Mouse (Mus musculus): ENCODE measurements around the gene Ppard. TPM values are rescaled to one million over a fixed set of nuclear protein-coding genes. Genes with fewer than 3 reads are reported as not detected.

Ppard gene
- polyA plus RNA-seq, 1 experiment from 2014 or later: 1.2 TPM

- WGBS: 91% methylated on average over 5 of the region's 5 CpGs
- Histone ChIP-seq H3K9ac (replicated peaks; ENCODE audit: low read length) (no peak overlapping the region), H3K9me3 (ENCODE audit: control insufficient read depth, low read length) (no peaks in the 10 kb centered on the region), H3K27me3 (ENCODE audit: control insufficient read depth, insufficient read depth, low read length) (no peaks in the 10 kb centered on the region), H3K4me1 (ENCODE audit: control insufficient read depth, insufficient read depth, low read length) (no peaks in the 10 kb centered on the region), H3K36me3 (ENCODE audit: control insufficient read depth, insufficient read depth, low read length) (no peaks in the 10 kb centered on the region), H3K4me2 (ENCODE audit: low read length) (no peak overlapping the region), H3K27ac (replicated peaks; ENCODE audit: low read depth, low read length) (no peak overlapping the region), H3K4me3 (replicated peaks; ENCODE audit: low read depth, low read length) (no peak overlapping the region)
- no peak for ATAC-seq (ENCODE audit: low FRiP score, low TSS enrichment)
- DNase-seq: no peak
Observed at GRCm38 (mm10) chr17:28267251-28267650, 34.8 kb downstream of the Ppard start.

DNA sequence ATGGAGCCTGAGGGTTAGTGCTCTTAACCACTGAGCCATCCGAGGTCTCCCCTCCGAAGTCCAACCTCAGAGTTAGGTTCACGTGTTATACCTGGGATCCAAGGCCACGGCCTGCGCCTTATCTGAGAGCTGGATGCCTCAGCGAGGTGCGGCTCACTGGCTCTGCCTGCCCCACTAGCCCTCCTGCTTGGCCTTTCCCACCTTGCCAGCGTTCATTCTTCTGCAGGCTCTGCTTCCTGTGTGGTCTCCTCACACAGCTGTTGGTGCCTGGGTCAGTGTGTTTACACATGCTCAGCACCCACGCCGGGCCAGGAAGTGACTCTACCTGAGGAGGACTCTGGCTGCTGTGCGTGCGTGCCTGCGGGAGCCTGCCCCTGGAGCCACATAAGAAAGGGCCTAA, 37.7 kb downstream of the Ppard start:
- 89% methylated on average over 13 of the region's 13 CpGs for WGBS
- H3K4me1 ChIP-seq (ENCODE audit: control insufficient read depth, insufficient read depth, low read length): no peaks in the 10 kb centered on the region
- no peaks in the 10 kb centered on the region for H3K27me3 ChIP-seq (ENCODE audit: control insufficient read depth, insufficient read depth, low read length)
- ATAC-seq (ENCODE audit: low FRiP score, low TSS enrichment) (no peak), DNase-seq (no peak)
- no peak overlapping the region for H3K4me3 ChIP-seq (replicated peaks; ENCODE audit: low read depth, low read length)
- H3K9ac ChIP-seq (replicated peaks; ENCODE audit: low read length): no peak overlapping the region
- no peak overlapping the region for H3K27ac ChIP-seq (replicated peaks; ENCODE audit: low read depth, low read length)
- H3K9me3 ChIP-seq (ENCODE audit: control insufficient read depth, low read length): no peaks in the 10 kb centered on the region
- H3K36me3 ChIP-seq (ENCODE audit: control insufficient read depth, insufficient read depth, low read length): no peaks in the 10 kb centered on the region
- H3K4me2 ChIP-seq (ENCODE audit: low read length): no peak overlapping the region

DNA sequence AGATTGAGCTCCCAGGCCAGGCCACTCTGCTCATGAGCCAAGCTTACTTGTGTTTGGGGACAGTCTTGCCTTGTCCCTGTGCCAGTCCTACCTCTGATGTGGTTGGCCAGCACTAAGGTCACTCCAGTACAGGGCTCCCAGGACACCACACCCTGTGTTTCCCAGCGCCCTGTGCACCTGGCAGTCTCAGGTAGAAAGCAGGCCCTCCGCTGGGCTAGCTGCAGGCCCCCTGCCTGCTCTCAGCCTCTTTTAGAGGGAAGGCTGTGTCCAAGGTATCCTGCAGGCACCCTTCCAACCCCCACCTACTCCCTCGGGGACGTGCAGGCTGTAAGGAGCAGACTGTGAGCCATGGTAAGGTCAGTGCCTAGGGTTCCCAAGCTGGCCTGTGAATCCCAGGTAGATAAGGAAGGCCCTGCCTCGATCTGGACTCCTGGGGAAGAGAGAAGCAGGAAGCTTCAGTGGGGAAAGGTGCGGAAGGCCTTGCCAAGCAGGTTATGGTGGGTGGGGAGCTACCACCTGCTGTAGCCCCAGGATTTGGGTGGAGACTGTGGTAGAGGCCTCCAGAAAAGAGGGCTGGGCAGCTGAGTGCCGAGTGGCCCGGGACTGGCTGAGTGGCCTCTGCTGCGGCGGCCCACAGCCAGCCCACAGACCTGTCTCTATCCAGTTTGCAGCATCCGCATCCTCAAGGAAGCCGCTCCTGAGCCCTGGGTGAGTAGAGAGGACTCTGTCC, 39.2 kb downstream of the Ppard start:
- Histone ChIP-seq H3K4me3 (replicated peaks; ENCODE audit: low read depth, low read length) (no peak overlapping the region), H3K9ac (replicated peaks; ENCODE audit: low read length) (no peak overlapping the region), H3K36me3 (ENCODE audit: control insufficient read depth, insufficient read depth, low read length) (no peaks in the 10 kb centered on the region), H3K4me2 (ENCODE audit: low read length) (no peak overlapping the region), H3K9me3 (ENCODE audit: control insufficient read depth, low read length) (no peaks in the 10 kb centered on the region), H3K27ac (replicated peaks; ENCODE audit: low read depth, low read length) (no peak overlapping the region), H3K4me1 (ENCODE audit: control insufficient read depth, insufficient read depth, low read length) (no peaks in the 10 kb centered on the region), H3K27me3 (ENCODE audit: control insufficient read depth, insufficient read depth, low read length) (no peaks in the 10 kb centered on the region)
- ATAC-seq (ENCODE audit: low FRiP score, low TSS enrichment) (no peak), DNase-seq (no peak)
- 78% methylated on average over 12 of the region's 12 CpGs for WGBS

DNA sequence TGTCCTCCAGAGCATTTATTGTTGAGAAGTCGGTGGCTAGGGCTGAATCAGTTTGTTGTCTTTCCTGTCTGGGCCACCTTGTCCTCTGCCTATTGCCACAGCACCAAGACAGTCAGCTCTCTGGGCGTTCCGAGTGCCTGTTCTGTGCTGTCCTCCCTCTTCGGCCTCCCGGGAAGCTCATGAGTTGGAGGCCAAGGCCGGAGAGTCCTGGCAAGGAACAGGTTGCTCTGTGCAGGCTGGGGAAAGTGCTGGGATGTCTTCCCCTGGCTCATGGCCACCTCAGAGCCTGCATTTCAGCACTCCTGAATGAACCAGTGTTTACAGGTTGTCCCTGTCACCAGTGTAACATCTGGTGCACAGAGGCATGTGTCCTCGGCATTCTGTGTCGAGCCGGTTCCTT, 39.8 kb downstream of the Ppard start:
- DNase-seq: no peak
- Histone ChIP-seq H3K36me3 (ENCODE audit: control insufficient read depth, insufficient read depth, low read length) (no peaks in the 10 kb centered on the region), H3K4me2 (ENCODE audit: low read length) (no peak overlapping the region), H3K4me3 (replicated peaks; ENCODE audit: low read depth, low read length) (no peak overlapping the region), H3K27me3 (ENCODE audit: control insufficient read depth, insufficient read depth, low read length) (no peaks in the 10 kb centered on the region), H3K9me3 (ENCODE audit: control insufficient read depth, low read length) (no peaks in the 10 kb centered on the region), H3K9ac (replicated peaks; ENCODE audit: low read length) (no peak overlapping the region), H3K27ac (replicated peaks; ENCODE audit: low read depth, low read length) (no peak overlapping the region), H3K4me1 (ENCODE audit: control insufficient read depth, insufficient read depth, low read length) (0 out of 2 replicates have a peak, but pooled peaks cover under 1% of the 10 kb centered on the region)
- no peak for ATAC-seq (ENCODE audit: low FRiP score, low TSS enrichment)
- 87% methylated on average over 9 of the region's 9 CpGs for WGBS

GRCm38 (mm10) chr17:28272837-28273236, 40.3 kb downstream of the Ppard start:
- no peaks in the 10 kb centered on the region for H3K9me3 ChIP-seq (ENCODE audit: control insufficient read depth, low read length)
- no peak overlapping the region for H3K27ac ChIP-seq (replicated peaks; ENCODE audit: low read depth, low read length)
- H3K36me3 ChIP-seq (ENCODE audit: control insufficient read depth, insufficient read depth, low read length): no peaks in the 10 kb centered on the region
- no peak for DNase-seq
- 86% methylated on average over 6 of the region's 6 CpGs for WGBS
- H3K9ac ChIP-seq (replicated peaks; ENCODE audit: low read length): no peak overlapping the region
- no peaks in the 10 kb centered on the region for H3K27me3 ChIP-seq (ENCODE audit: control insufficient read depth, insufficient read depth, low read length)
- 0 out of 2 replicates have a peak, but pooled peaks cover 4% of the 10 kb centered on the region for H3K4me1 ChIP-seq (ENCODE audit: control insufficient read depth, insufficient read depth, low read length)
- no peak overlapping the region for H3K4me2 ChIP-seq (ENCODE audit: low read length)
- H3K4me3 ChIP-seq (replicated peaks; ENCODE audit: low read depth, low read length): no peak overlapping the region
- no peak for ATAC-seq (ENCODE audit: low FRiP score, low TSS enrichment)

DNA sequence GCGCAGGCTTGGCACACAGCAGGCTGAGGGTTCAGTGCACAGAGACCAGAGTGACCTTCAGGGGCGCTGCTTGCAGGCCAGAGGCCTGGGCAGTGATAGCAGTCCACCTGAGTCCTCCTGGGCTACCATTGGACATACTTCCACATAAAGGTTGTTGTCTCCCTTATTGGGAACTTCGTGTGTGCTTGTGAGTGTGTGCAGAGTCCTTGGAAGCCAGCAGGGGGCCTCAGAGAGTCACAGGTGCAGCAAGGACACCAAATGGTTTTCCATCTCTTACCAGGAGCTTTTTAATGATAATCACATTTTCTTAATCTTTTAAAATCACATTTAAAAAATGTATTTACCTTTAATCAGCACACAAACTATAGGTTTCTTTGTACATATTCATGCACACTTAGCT, 42.2 kb downstream of the Ppard start:
- H3K4me1 ChIP-seq (ENCODE audit: control insufficient read depth, insufficient read depth, low read length): peaks cover 4% of the 10 kb centered on the region; the same call in 1 of the 2 replicates
- H3K9ac ChIP-seq (replicated peaks; ENCODE audit: low read length): no peak overlapping the region
- H3K36me3 ChIP-seq (ENCODE audit: control insufficient read depth, insufficient read depth, low read length): no peaks in the 10 kb centered on the region
- no peaks in the 10 kb centered on the region for H3K27me3 ChIP-seq (ENCODE audit: control insufficient read depth, insufficient read depth, low read length)
- H3K9me3 ChIP-seq (ENCODE audit: control insufficient read depth, low read length): no peaks in the 10 kb centered on the region
- no peak for ATAC-seq (ENCODE audit: low FRiP score, low TSS enrichment)
- no peak overlapping the region for H3K4me2 ChIP-seq (ENCODE audit: low read length)
- DNase-seq: no peak
- no peak overlapping the region for H3K27ac ChIP-seq (replicated peaks; ENCODE audit: low read depth, low read length)
- no peak overlapping the region for H3K4me3 ChIP-seq (replicated peaks; ENCODE audit: low read depth, low read length)
- WGBS: 77% methylated on average over 3 of the region's 3 CpGs

- 80% methylated on average over 14 of the region's 14 CpGs for WGBS
- H3K9ac ChIP-seq (replicated peaks; ENCODE audit: low read length): no peak overlapping the region
- H3K27me3 ChIP-seq (ENCODE audit: control insufficient read depth, insufficient read depth, low read length): no peaks in the 10 kb centered on the region
- no peaks in the 10 kb centered on the region for H3K36me3 ChIP-seq (ENCODE audit: control insufficient read depth, insufficient read depth, low read length)
- no peak overlapping the region for H3K4me2 ChIP-seq (ENCODE audit: low read length)
- ATAC-seq (ENCODE audit: low FRiP score, low TSS enrichment): no peak
- no peak for DNase-seq
- peaks cover 7% of the 10 kb centered on the region; the same call in 1 of the 2 replicates for H3K4me1 ChIP-seq (ENCODE audit: control insufficient read depth, insufficient read depth, low read length)
- no peak overlapping the region for H3K27ac ChIP-seq (replicated peaks; ENCODE audit: low read depth, low read length)
- no peak overlapping the region for H3K4me3 ChIP-seq (replicated peaks; ENCODE audit: low read depth, low read length)
- H3K9me3 ChIP-seq (ENCODE audit: control insufficient read depth, low read length): no peaks in the 10 kb centered on the region
Observed at GRCm38 (mm10) chr17:28277226-28277625, 44.7 kb downstream of the Ppard start.

DNA sequence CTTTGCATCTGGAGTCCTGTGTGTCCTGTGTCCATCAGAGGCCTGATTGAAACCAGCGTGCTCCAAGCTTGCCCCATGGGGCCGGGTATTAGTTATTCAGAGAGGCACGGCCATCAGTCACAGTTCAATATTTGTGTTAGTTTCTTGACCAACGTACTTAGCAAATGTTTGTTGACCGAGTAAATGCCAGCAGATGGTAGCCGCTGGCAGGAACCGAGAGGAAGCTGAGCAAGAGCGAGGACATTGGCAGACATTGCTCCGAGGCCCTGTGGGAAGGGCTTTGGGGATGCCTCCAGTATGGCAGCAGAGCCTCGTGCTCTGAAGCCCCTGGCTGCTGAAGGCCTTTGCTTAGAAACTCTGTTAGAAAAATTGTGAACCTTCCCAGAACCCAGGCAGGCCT, 45.2 kb downstream of the Ppard start:
- DNase-seq: no peak
- Histone ChIP-seq H3K36me3 (ENCODE audit: control insufficient read depth, insufficient read depth, low read length) (no peaks in the 10 kb centered on the region), H3K4me1 (ENCODE audit: control insufficient read depth, insufficient read depth, low read length) (peaks cover 7% of the 10 kb centered on the region; the same call in 1 of the 2 replicates), H3K4me2 (ENCODE audit: low read length) (no peak overlapping the region), H3K9me3 (ENCODE audit: control insufficient read depth, low read length) (no peaks in the 10 kb centered on the region), H3K27me3 (ENCODE audit: control insufficient read depth, insufficient read depth, low read length) (no peaks in the 10 kb centered on the region), H3K9ac (replicated peaks; ENCODE audit: low read length) (no peak overlapping the region), H3K27ac (replicated peaks; ENCODE audit: low read depth, low read length) (no peak overlapping the region), H3K4me3 (replicated peaks; ENCODE audit: low read depth, low read length) (no peak overlapping the region)
- 69% methylated on average over 10 of the region's 10 CpGs for WGBS
- no peak for ATAC-seq (ENCODE audit: low FRiP score, low TSS enrichment)

GRCm38 (mm10) chr17:28278156-28278555, 45.7 kb downstream of the Ppard start:
- no peaks in the 10 kb centered on the region for H3K9me3 ChIP-seq (ENCODE audit: control insufficient read depth, low read length)
- no peak for DNase-seq
- ATAC-seq (ENCODE audit: low FRiP score, low TSS enrichment): no peak
- no peak overlapping the region for H3K27ac ChIP-seq (replicated peaks; ENCODE audit: low read depth, low read length)
- WGBS: 97% methylated on average over 3 of the region's 3 CpGs
- no peaks in the 10 kb centered on the region for H3K36me3 ChIP-seq (ENCODE audit: control insufficient read depth, insufficient read depth, low read length)
- peaks cover 7% of the 10 kb centered on the region; the same call in 1 of the 2 replicates for H3K4me1 ChIP-seq (ENCODE audit: control insufficient read depth, insufficient read depth, low read length)
- H3K9ac ChIP-seq (replicated peaks; ENCODE audit: low read length): no peak overlapping the region
- no peaks in the 10 kb centered on the region for H3K27me3 ChIP-seq (ENCODE audit: control insufficient read depth, insufficient read depth, low read length)
- H3K4me3 ChIP-seq (replicated peaks; ENCODE audit: low read depth, low read length): no peak overlapping the region
- no peak overlapping the region for H3K4me2 ChIP-seq (ENCODE audit: low read length)
